Mouse (Mus musculus) spleen, postnatal 10 days (tissue): ENCODE data around the gene Traf4.
"Not testable (repeated sequence)": the region's sequence is repeated elsewhere in the genome, so short reads cannot be mapped to it uniquely, and the experiment has no call there.

ENCODE experiments used
- DNase-seq, 2 experiments: peaks; one replicate each; pipeline ENCODE4 v3.0.0; 2021 to 2022; ENCODE audit warnings: low spot score in 2 of 2

The Traf4 gene

DNA sequence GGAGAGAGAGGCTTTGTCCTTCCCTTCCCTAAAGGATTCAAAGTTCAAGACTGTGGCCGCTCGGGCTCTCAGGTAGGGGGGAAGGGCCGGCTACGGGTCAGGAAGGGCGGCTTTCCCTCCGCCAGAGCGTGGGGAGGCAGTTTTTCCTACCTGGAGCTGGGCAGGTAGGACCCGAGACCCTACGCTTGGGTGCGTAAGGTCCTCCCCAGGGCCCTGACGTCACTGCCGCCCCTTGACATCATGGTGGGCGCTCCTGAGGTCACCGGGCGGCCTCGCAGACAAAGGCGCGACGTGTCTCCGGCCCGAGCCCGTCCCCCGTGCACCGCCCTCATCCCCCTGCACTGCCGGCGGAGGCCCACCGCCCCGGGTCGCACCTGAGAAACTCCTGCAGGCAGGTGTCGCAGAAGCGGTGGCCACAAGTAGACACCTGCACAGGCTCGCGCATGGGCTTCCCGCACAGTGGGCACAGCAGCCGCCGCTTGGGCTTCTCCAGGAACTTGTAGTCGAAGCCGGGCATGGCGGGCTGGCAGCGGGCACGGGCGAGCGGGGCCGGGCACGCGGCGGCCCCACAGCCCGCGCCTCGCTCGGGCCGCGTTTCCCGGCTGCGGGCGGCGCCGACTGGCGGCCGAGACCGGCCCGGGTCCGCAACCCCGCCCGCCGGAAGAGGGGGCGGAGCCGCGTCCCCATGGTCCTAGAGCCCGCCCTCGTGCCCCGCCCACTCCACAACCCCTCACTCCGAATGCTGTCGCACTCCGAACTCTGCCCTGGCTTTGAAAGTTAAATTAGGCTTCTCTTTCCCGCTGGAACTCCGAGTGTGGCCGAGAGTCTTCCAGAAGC lies at the start of gene Traf4:
TSS of gene Traf4 (minus strand) at position 666 of the 837 bp plus-strand sequence.
- peak; percentile 86 to 90 for DNase-seq

DNA sequence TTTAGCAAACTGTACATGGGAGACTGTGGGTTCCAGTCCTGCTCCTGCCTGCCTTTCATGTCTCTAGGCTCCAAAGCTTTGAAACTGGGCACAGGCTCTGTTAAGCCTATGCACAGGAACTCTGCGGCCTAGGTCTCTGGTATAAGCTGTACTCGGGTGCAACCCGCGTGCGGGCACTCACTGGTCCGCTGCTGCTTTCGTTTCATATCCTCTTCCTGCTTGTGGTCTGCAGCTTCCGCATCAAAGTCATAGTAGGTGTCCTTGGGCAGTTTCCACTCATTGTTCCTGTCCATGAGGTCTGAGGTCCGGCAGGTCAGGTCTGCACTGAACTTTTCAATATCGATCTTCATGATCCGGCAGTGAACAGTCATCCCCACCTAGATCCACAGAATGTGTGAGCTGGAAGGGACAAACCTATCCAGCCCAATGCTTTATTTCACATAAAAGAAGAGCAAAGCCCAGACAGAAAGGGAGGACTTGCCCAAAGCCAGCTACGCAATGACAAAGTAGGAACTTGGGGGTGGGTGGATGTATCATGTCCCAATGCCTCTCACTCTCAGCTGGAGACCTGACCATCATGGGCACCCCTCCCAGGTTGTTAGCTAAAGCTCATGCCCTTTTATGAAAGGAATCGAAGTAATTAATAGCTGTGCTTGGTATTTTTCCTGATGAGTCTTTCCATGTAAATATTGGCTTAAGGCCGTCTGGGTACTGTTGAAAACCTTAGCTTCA lies 47.9 kb upstream of the Traf4 start:
- peak in 1 of 2 experiments; percentile 57 for DNase-seq

DNA sequence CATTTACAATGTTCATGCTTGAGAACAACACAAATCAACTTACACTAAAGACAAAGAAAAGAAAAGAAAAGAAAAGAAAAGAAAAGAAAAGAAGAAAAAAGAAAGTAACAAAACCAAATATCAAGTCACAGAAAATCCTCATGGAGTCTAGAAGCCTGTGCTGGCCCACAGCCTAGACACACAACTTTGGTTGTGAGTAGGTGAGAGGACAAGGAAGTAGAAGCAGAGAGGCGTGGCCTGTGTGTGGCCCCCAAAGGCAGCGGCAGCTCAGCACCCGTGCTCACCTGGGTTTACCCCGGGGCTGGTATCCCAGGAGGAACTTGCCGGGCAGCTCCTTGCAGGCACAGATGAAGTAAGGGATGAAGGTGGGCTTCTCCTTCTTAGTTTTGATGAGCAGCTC lies 46.1 kb upstream of the Traf4 start:
- no peak for DNase-seq

DNA sequence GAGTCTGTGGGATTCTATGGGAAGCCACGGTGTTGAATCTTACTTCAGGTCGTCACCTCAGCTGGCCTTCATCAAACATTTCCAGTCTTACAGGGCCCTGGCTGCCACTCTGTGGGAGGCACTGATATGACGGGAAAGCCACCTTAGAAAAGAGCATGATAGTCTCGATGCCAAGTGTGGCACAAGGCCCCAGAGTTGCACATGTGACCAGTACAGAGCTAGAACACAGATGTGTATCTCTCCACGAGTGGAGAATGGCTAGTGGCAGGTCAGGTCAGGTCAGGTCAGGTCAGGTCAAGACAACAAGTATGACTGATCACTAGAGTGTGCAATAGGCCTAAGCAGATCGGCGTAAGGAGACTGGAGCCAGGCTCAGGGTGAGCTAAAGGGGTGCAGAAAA lies 45.2 kb upstream of the Traf4 start:
- no peak for DNase-seq

DNA sequence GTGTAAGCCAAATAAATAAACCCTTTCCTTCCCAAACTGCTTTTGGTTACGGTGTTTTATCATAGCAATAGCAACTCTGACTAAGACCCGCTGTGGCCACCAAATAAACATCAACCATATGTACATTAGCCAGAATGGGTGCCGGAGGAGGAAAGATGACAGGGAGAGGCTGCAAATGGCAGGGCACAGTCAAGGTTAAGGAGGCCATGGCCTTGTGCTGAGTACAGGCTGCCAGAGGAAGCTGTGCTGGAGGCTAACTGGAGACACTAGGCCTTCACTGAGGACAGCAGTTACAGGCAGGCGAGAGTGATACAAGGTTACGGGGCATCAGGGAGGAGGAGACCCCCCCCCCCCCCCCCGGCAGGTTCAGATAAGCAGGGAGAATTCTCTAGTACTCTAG lies 44.5 kb upstream of the Traf4 start:
- no peak for DNase-seq

DNA sequence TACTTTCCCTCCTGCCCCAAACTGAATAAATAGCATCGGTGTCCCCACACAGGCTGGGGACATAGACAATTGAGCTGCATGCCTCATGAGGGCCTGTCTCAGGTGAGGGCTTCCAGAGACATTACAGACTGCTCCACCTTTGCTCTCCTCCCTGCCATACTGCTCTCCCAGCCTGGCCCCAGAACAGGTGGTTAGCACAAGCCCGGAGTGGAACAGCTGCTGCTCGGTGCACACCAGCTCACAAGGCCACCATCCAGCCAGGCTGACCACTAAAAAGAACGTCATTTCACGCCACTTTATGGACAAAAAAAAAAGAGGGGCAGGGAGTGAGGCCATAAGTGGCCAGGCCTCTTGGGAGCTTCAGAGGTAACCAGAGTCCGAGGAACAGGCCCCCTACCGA lies 41.8 kb upstream of the Traf4 start:
- DNase-seq, result no peak

DNA sequence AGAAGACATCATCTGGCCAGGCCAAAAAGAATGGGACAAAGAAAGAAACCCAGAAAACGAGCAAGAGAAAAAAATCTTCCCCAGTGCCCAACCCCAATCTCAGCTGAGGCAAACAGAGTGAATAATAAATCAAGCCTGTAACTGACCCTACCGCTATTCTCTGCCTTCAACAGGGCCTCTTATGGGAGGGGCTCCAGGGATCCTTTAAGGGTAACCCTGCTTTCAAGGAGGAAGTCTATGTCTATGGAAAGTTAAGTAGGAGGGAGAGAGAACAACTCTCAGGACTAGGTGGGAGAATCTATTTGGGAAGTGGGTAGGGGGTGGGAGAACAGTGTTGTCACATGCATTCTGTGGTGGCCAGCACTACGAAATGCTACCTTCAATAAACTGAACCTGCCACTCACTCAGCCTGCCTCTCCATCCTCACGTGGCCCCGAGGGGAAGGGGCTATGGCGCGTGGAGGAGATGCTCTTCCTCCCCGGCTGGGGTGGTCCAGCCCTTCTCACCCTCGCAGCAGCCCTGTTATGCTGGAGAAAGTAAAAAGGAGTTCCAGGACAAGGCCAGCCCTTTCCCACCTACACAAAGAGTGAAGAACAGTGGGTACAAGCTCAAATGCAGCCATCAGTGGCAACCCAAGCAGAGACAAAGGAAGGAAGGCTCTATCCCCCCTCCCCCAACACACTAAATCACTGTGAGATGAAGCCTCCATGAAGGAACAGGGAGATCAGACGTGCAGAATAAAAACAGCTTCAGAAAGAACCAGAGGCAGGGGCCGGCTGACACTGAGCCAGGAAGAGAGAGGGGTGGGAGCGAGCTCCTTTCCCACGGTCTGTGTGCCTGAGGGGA lies 40.2 kb upstream of the Traf4 start:
- no peak for DNase-seq

DNA sequence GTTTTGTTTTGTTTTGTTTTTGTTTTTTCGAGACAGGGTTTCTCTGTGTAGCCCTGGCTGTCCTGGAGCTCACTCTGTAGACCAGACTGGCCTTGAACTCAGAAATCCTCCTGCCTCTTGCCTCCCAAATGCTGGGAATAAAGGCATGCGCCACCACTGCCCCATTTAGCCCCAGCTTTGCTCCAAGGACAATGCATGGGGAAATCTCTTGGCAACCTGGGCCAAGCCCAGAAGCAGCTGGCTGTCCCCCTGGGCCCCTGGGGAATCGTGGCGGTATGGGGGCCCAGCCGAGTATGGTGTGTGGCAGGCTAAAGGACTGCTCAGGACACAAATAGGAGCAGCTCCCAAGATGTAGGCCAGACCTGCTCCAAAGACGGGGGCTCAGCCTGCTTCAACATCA lies 38.9 kb upstream of the Traf4 start:
- DNase-seq, result no peak

DNA sequence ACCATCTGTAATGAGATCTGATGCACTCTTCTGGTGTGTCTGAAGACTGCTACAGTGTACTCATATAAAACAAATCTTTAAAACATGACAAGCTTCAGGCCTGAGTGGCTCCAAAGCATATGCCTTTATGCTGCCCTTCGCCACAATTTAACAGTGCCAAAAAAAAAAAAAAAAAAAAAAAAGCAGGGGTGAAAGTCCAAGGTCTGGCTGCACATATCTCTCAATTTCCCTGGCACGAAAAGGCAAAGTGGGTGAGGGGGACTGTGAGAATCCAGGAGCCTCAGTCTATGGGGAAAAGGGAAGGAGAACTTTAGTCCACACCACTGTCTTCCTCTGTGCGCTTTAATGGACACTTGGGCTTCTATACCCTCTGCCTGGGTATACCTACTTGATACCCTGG lies 37.0 kb upstream of the Traf4 start:
- no peak for DNase-seq

DNA sequence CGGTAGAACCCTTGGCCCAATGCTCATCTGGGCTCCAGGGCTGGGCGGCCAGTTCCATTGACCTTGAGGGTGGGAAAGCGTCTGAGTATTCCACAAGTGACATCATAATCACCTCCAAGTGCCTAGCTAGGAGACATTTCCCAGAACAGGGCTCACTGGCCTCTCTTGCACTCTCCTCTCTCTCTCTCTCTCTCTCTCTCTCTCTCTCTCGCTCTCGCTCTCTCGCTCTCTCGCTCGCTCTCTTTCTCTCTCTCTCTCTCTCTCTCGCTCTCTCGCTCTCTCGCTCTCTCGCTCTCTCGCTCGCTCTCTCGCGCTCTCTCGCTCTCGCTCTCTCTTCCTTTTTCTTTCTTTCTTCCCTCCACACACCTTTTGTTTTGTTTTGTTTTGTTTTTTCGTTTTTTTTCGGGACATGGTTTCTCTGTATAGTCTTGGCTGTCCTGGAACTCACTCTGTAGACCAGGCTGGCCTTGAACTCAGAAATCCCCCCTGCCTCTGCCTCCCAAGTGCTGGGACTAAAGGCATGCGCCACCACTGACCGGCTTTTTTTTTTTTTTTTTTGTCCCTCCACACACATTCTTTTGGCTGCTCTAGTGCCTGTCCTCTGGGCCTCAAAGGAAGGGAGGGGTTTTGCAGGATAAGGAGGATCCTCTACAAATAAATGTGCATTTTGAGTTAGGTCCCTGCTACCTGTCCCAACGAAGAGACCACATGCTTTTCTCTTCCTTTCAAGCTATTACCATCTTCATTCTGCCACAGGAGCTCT lies 29.9 kb upstream of the Traf4 start:
- DNase-seq, result no peak

DNA sequence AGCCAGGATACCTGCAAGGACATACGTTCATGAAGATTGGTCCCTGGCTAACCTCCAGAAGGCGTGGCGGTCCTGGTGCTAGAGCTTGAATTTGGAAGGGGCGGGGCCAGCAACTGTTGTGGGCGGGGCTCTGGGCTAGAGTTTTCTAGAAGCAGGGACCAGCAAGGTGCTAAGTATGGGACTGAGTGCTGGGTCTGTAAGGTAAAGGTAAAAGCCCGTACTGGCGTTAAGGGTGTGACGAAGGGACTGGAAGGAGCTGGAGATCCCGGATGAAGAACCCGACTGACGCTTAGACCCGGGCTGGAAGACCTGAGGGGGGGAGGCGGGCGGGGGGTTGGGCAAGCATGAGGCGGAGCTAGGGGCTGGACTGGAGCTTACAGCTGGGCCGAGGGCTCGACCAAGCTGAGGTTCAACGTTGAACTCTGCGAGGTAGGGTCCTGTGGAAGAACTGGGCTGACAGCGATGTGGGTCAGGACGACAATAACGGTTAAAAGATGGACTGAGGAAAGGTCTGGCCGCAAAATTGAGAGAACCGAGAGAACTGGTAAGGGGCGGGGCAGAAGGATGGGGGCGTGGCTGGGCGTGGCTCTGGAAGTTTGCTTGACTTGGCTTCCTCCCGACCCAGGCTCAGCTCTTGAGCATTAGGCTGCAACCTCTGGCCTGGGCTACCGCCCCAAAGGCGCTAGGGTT lies 29.2 kb upstream of the Traf4 start:
- peak; percentile 67 to 89 for DNase-seq

DNA sequence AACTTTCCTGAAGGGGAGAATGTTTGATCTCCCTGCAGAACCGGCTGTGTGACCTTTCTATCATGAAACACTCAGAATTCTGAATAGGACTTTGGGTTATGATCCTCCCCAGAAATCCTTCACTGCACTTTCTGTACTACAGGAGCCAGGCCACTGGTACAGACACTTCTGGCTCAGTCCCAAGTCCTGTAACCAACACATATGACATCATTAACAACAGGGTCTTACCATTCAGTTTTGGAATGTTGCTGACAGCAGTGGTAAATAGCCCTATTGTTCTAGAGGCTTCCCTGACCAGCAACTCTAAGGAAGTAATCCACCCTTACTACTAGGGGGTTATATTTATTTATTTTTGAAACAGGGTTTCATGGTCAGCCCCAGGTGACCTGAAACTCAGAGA lies 27.7 kb upstream of the Traf4 start, which contains the start of gene Proca1:
TSS of gene Proca1 (plus strand) at position 280 of the 400 bp plus-strand sequence.
- no peak for DNase-seq

DNA sequence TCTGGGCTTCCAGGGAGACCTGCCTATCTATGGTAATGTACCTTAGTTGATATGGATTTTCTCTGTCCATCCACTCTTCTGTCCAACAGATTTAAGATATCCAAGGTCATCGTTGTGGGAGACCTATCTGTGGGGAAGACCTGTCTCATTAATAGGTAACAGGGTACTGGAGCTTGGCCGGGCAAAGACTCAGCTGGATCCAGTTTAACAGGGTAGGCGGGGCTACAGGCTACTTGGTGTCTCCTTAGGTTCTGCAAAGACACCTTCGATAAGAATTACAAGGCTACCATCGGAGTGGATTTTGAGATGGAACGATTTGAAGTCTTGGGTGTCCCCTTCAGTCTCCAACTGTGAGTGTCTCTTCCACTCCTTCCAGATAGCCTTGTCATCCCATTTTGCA lies 24.7 kb upstream of the Traf4 start:
- no peak for DNase-seq

DNA sequence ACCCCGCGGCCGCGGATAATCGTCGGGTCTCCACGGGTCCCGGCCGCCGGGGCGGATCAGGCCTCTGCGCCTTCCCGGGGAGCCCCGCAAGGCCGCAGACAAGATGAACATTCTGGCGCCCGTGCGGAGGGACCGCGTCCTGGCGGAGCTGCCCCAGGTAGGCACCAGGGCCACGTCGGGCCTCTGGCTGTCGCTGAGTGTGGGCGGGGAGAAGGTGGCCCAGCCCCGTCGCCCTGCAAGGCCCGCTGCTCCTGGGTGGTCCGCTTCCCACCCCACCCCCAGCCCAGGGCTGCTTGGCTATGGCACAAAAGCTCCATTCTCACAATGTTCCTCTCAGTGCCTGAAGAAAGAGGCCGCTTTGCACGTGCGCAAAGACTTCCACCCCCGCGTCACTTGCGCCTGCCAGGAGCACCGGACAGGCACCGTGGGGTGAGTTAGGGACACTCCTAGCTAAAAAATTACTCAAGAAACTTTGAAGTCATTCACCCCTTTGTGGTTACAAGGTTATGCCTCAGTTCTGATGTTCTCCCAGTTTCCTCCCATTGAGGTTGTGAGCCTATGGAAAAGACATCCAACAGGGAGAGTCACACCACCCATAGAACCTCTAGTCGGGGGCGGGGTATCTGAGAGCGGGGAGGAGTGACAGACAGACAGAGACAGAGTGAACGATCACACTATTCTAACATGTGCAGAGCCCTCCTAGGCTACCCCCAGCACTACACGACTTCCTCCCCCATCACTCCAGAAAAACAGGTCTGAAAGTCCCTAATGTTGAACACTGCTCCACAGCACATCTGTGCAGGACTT lies 24.0 kb upstream of the Traf4 start:
- DNase-seq, result no peak

DNA sequence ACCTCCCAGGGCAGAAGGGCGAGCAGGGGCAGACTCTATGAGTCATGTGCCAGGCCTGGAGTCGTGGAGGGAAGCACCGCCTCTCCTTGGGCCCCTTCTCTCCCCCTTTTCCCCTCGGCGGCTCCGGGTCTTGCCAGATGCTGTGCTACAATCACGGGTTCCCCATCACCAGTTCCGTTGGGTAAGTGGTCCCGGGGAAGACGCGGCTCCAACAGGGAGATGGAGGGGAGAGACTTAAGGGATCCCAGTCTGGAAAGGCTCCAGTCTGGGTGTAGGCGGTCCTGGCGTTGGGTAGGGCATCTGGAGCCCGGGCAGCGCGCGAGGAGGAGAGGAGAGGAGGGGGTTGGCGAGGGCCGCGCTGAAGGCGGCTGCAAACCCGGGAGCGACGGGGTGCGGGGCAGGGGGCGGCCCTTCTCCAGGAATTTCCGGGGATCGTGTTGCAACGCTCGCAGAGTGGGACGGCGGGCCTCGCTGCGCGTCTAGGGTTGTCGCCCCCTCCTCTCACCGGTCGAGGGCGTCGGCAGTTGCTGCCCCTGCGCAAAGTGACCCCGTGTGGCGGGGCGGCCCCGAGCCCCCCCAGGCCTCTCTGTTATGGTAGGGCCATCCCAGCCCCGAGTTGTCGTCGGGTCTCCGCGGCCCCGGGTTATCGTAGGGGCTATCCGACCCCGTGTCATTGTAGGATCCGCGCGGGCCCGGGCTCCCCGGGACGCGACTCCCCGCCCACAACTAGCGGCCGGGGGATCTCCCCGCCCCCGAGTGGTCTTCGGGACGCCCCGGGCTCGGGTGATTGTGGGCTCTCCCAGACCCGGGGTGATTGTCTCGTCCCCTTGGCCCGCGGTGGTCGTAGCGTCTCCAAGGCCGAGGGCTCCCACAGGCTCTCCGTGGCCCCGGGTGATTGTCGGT lies 23.2 kb upstream of the Traf4 start, which contains the start of gene Rab34:
TSS of gene Rab34 (plus strand) at position 100 of the 903 bp plus-strand sequence.
- no peak for DNase-seq

DNA sequence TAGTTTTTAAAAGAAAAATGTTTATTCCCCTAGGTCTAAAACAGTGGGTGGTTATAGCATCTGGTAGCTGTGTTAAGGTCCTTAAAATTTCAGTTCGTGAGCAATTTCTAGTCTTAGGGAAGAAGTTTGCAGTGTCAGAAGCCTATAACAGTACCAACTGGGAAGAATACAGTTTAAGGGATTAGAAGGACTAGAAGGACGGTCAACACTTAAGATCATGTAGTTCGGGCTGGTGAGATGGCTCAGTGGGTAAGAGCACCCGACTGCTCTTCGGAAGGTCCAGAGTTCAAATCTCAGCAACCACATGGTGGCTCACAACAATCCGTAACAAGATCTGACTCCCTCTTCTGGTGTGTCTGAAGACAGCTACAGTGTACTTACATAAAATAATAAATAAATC lies 19.3 kb upstream of the Traf4 start:
- not testable (repeated sequence) for DNase-seq

DNA sequence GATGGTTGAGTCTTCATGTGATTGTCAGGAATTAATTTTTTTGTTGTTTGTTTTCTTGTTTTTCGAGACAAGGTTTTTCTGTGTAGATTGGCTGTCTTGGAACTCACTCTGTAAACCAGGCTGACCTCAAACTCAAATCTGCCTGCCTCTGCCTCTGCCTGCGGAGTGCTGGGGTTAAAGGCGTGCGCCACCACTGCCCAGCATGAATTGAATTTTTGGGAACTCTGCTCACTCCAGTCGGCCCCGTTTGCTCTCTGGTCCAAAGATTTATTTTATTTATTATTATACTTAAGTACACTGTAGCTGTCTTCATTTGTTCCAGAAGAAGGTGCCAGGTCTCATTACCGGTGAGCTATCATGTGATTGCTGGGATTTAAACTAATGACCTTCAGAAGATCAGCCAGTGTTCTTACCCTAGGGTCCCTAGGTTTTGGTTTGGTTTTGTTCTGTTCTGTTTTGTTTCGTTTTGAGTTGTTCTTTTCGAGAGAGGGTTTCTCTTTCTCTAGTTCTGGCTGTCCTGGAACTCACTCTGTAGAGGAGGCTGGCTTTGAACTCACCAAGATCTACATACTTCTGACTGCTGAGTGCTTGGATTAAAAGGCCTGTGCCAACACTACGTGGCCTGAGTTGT lies 18.6 kb upstream of the Traf4 start:
- DNase-seq, result no peak
